Mouse (Mus musculus): Measurements from ENCODE around the gene Itih5. TPM values are rescaled to one million over a fixed set of nuclear protein-coding genes. Genes with fewer than 3 reads are reported as not detected.
A peak's percentile ranks its signal among the peaks of the same experiment; 100 is the strongest.

The Itih5 gene
- polyA plus RNA-seq, 1 experiment from 2014 or later: 22.5 TPM

- 57% methylated on average over 8 of the region's 8 CpGs for WGBS
- H3K4me3 ChIP-seq (ENCODE audit: low read depth, low read length): no peak overlapping the region
- ATAC-seq (ENCODE audit: low read depth) (0 out of 2 replicates have a peak, but pooled peaks have one; percentile 26), DNase-seq (ENCODE audit: low spot score) (no peak)
- no peaks in the 10 kb centered on the region for H3K27me3 ChIP-seq (replicated peaks; ENCODE audit: control insufficient read depth, insufficient read depth, low read length)
- no peaks in the 10 kb centered on the region for H3K36me3 ChIP-seq (ENCODE audit: control insufficient read depth, insufficient read depth, low read length)
- H3K9ac ChIP-seq (ENCODE audit: low read depth, low read length): no peak overlapping the region
- H3K27ac ChIP-seq (replicated peaks; ENCODE audit: low read depth, low read length): no peak overlapping the region
- H3K4me2 ChIP-seq (ENCODE audit: low read depth, low read length): no peak overlapping the region
- no peaks in the 10 kb centered on the region for H3K4me1 ChIP-seq (ENCODE audit: control insufficient read depth, insufficient read depth, low read length)
- H3K9me3 ChIP-seq (ENCODE audit: control insufficient read depth, low read length): no peaks in the 10 kb centered on the region
These were observed 6.2 kb upstream of the Itih5 start for GRCm38 (mm10) chr2:10147176-10147575.

GRCm38 (mm10) chr2:10152590-10152989, 781 bp upstream of the Itih5 start:
- Histone ChIP-seq H3K4me3 (ENCODE audit: low read depth, low read length) (no peak overlapping the region), H3K4me2 (ENCODE audit: low read depth, low read length) (no peak overlapping the region), H3K27ac (replicated peaks; ENCODE audit: low read depth, low read length) (no peak overlapping the region), H3K36me3 (ENCODE audit: control insufficient read depth, insufficient read depth, low read length) (no peaks in the 10 kb centered on the region), H3K4me1 (ENCODE audit: control insufficient read depth, insufficient read depth, low read length) (peaks cover 8% of the 10 kb centered on the region), H3K9ac (ENCODE audit: low read depth, low read length) (no peak overlapping the region), H3K27me3 (replicated peaks; ENCODE audit: control insufficient read depth, insufficient read depth, low read length) (no peaks in the 10 kb centered on the region), H3K9me3 (ENCODE audit: control insufficient read depth, low read length) (no peaks in the 10 kb centered on the region)
- ATAC-seq (ENCODE audit: low read depth) (no peak), DNase-seq (ENCODE audit: low spot score) (no peak)
- 70% methylated on average over 5 of the region's 5 CpGs for WGBS

GRCm38 (mm10) chr2:10157184-10157583, 3.8 kb downstream of the Itih5 start:
- H3K36me3 ChIP-seq (ENCODE audit: control insufficient read depth, insufficient read depth, low read length): no peaks in the 10 kb centered on the region
- no peak overlapping the region for H3K27ac ChIP-seq (replicated peaks; ENCODE audit: low read depth, low read length)
- WGBS: 77% methylated on average over 10 of the region's 10 CpGs
- DNase-seq (ENCODE audit: low spot score) (no peak), ATAC-seq (ENCODE audit: low read depth) (no peak)
- no peaks in the 10 kb centered on the region for H3K27me3 ChIP-seq (replicated peaks; ENCODE audit: control insufficient read depth, insufficient read depth, low read length)
- peaks cover 8% of the 10 kb centered on the region for H3K4me1 ChIP-seq (ENCODE audit: control insufficient read depth, insufficient read depth, low read length)
- no peaks in the 10 kb centered on the region for H3K9me3 ChIP-seq (ENCODE audit: control insufficient read depth, low read length)
- H3K9ac ChIP-seq (ENCODE audit: low read depth, low read length): no peak overlapping the region
- no peak overlapping the region for H3K4me2 ChIP-seq (ENCODE audit: low read depth, low read length)
- no peak overlapping the region for H3K4me3 ChIP-seq (ENCODE audit: low read depth, low read length)

- no peak overlapping the region for H3K4me2 ChIP-seq (ENCODE audit: low read depth, low read length)
- no peaks in the 10 kb centered on the region for H3K36me3 ChIP-seq (ENCODE audit: control insufficient read depth, insufficient read depth, low read length)
- 0 out of 2 replicates have a peak, but pooled peaks cover 3% of the 10 kb centered on the region for H3K9me3 ChIP-seq (ENCODE audit: control insufficient read depth, low read length)
- H3K4me3 ChIP-seq (ENCODE audit: low read depth, low read length): no peak overlapping the region
- no peak overlapping the region for H3K27ac ChIP-seq (replicated peaks; ENCODE audit: low read depth, low read length)
- peaks cover 11% of the 10 kb centered on the region; the same call in 1 of the 2 replicates for H3K4me1 ChIP-seq (ENCODE audit: control insufficient read depth, insufficient read depth, low read length)
- H3K9ac ChIP-seq (ENCODE audit: low read depth, low read length): no peak overlapping the region
- no peaks in the 10 kb centered on the region for H3K27me3 ChIP-seq (replicated peaks; ENCODE audit: control insufficient read depth, insufficient read depth, low read length)
- WGBS: 88% methylated on average over 4 of the region's 4 CpGs
- DNase-seq (ENCODE audit: low spot score) (no peak), ATAC-seq (ENCODE audit: low read depth) (no peak)
These were observed 8.6 kb downstream of the Itih5 start for GRCm38 (mm10) chr2:10162011-10162410.

DNA sequence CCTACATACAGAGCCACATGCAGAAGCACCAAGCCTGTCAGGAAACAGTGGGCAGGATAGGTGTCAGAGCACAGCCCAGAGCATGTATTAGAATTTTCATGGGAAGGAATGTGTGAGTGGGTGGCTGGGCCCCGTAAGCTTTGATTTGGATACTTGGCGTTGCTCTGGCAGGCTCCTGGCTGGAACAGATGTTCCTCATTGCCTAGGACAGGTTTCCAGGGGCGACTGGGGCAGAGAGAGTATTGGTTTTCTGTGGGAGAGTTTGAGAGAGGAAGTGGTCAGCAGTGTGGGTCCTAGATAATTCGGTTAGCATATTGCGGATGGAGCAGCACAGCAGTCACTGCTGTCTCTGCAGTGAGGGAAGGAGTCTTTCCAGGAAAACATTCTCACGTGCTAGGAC, 13.3 kb downstream of the Itih5 start:
- ATAC-seq (ENCODE audit: low read depth): peak; percentile 63

DNA sequence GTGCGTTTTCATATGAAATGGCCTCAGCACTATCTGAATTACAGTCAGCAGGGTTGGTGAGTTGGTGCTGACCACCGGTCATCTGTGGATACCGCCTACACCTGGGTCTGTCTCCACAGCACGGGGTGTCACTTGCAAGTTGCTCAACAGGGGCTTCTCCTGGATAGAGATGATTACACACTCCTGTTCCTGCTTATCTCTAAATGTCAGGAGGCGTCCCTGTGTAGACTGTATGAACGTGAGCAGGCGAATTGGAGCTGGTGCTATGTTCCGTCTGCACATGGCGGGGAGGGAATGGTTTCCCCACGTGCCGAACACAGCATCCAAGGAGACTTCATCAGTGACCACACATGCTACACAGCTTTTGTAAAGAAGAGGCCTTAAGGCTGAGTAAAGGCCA, 13.9 kb downstream of the Itih5 start:
- H3K9me3 ChIP-seq (ENCODE audit: control insufficient read depth, low read length): 0 out of 2 replicates have a peak, but pooled peaks cover 3% of the 10 kb centered on the region
- ATAC-seq (ENCODE audit: low read depth) (no peak), DNase-seq (ENCODE audit: low spot score) (no peak)
- no peaks in the 10 kb centered on the region for H3K27me3 ChIP-seq (replicated peaks; ENCODE audit: control insufficient read depth, insufficient read depth, low read length)
- 83% methylated on average over 11 of the region's 11 CpGs for WGBS
- peaks cover 21% of the 10 kb centered on the region; the same call in 1 of the 2 replicates for H3K4me1 ChIP-seq (ENCODE audit: control insufficient read depth, insufficient read depth, low read length)
- 0 out of 2 replicates have a peak overlapping the region, but pooled peaks have one; percentile 5 for H3K4me2 ChIP-seq (ENCODE audit: low read depth, low read length)
- no peak overlapping the region for H3K4me3 ChIP-seq (ENCODE audit: low read depth, low read length)
- H3K9ac ChIP-seq (ENCODE audit: low read depth, low read length): no peak overlapping the region
- no peaks in the 10 kb centered on the region for H3K36me3 ChIP-seq (ENCODE audit: control insufficient read depth, insufficient read depth, low read length)
- H3K27ac ChIP-seq (replicated peaks; ENCODE audit: low read depth, low read length): no peak overlapping the region

More for the DNA sequence above, 13.3 kb downstream of the Itih5 start:
- Histone ChIP-seq H3K27ac (replicated peaks; ENCODE audit: low read depth, low read length) (no peak overlapping the region), H3K36me3 (ENCODE audit: control insufficient read depth, insufficient read depth, low read length) (no peaks in the 10 kb centered on the region), H3K4me3 (ENCODE audit: low read depth, low read length) (no peak overlapping the region), H3K4me1 (ENCODE audit: control insufficient read depth, insufficient read depth, low read length) (peaks cover 21% of the 10 kb centered on the region; the same call in 1 of the 2 replicates), H3K9ac (ENCODE audit: low read depth, low read length) (no peak overlapping the region), H3K27me3 (replicated peaks; ENCODE audit: control insufficient read depth, insufficient read depth, low read length) (no peaks in the 10 kb centered on the region), H3K4me2 (ENCODE audit: low read depth, low read length) (0 out of 2 replicates have a peak overlapping the region, but pooled peaks have one; percentile 5), H3K9me3 (ENCODE audit: control insufficient read depth, low read length) (0 out of 2 replicates have a peak, but pooled peaks cover 3% of the 10 kb centered on the region)
- WGBS: 21% methylated on average over 6 of the region's 6 CpGs
- peak; percentile 45 for DNase-seq (ENCODE audit: low spot score)

GRCm38 (mm10) chr2:10168016-10168415, 14.6 kb downstream of the Itih5 start:
- no peaks in the 10 kb centered on the region for H3K27me3 ChIP-seq (replicated peaks; ENCODE audit: control insufficient read depth, insufficient read depth, low read length)
- no peak overlapping the region for H3K27ac ChIP-seq (replicated peaks; ENCODE audit: low read depth, low read length)
- no peaks in the 10 kb centered on the region for H3K36me3 ChIP-seq (ENCODE audit: control insufficient read depth, insufficient read depth, low read length)
- 32% methylated on average over 8 of the region's 8 CpGs for WGBS
- DNase-seq (ENCODE audit: low spot score): peak; percentile 53
- H3K9me3 ChIP-seq (ENCODE audit: control insufficient read depth, low read length): 0 out of 2 replicates have a peak, but pooled peaks cover 3% of the 10 kb centered on the region
- no peak overlapping the region for H3K4me3 ChIP-seq (ENCODE audit: low read depth, low read length)
- H3K4me2 ChIP-seq (ENCODE audit: low read depth, low read length): no peak overlapping the region
- H3K9ac ChIP-seq (ENCODE audit: low read depth, low read length): no peak overlapping the region
- no peak for ATAC-seq (ENCODE audit: low read depth)
- H3K4me1 ChIP-seq (ENCODE audit: control insufficient read depth, insufficient read depth, low read length): peaks cover 21% of the 10 kb centered on the region; the same call in 1 of the 2 replicates

- no peaks in the 10 kb centered on the region for H3K9me3 ChIP-seq (ENCODE audit: control insufficient read depth, low read length)
- H3K9ac ChIP-seq (ENCODE audit: low read depth, low read length): no peak overlapping the region
- no peak overlapping the region for H3K27ac ChIP-seq (replicated peaks; ENCODE audit: low read depth, low read length)
- H3K27me3 ChIP-seq (replicated peaks; ENCODE audit: control insufficient read depth, insufficient read depth, low read length): no peaks in the 10 kb centered on the region
- H3K4me3 ChIP-seq (ENCODE audit: low read depth, low read length): no peak overlapping the region
- H3K36me3 ChIP-seq (ENCODE audit: control insufficient read depth, insufficient read depth, low read length): no peaks in the 10 kb centered on the region
- 85% methylated on average over 16 of the region's 16 CpGs for WGBS
- no peak overlapping the region for H3K4me2 ChIP-seq (ENCODE audit: low read depth, low read length)
- no peak for ATAC-seq (ENCODE audit: low read depth)
- DNase-seq (ENCODE audit: low spot score): no peak
- peaks cover 21% of the 10 kb centered on the region; the same call in 1 of the 2 replicates for H3K4me1 ChIP-seq (ENCODE audit: control insufficient read depth, insufficient read depth, low read length)
These were observed 16.6 kb downstream of the Itih5 start for GRCm38 (mm10) chr2:10169991-10170390.

GRCm38 (mm10) chr2:10193553-10193952, 40.2 kb downstream of the Itih5 start:
- WGBS: 41% methylated on average over 3 of the region's 3 CpGs
- H3K4me1 ChIP-seq (ENCODE audit: control insufficient read depth, insufficient read depth, low read length): no peaks in the 10 kb centered on the region
- H3K4me3 ChIP-seq (ENCODE audit: low read depth, low read length): no peak overlapping the region
- no peaks in the 10 kb centered on the region for H3K36me3 ChIP-seq (ENCODE audit: control insufficient read depth, insufficient read depth, low read length)
- no peak overlapping the region for H3K27ac ChIP-seq (replicated peaks; ENCODE audit: low read depth, low read length)
- ATAC-seq (ENCODE audit: low read depth): no peak
- H3K9ac ChIP-seq (ENCODE audit: low read depth, low read length): no peak overlapping the region
- no peaks in the 10 kb centered on the region for H3K27me3 ChIP-seq (replicated peaks; ENCODE audit: control insufficient read depth, insufficient read depth, low read length)
- H3K9me3 ChIP-seq (ENCODE audit: control insufficient read depth, low read length): no peaks in the 10 kb centered on the region
- H3K4me2 ChIP-seq (ENCODE audit: low read depth, low read length): no peak overlapping the region
- no peak for DNase-seq (ENCODE audit: low spot score)

Data from embryonic facial prominence, embryonic 14.5 days (tissue).